Mouse (Mus musculus) heart, adult 2 months (tissue): ENCODE measurements around the gene Gpd1. TPM values are rescaled to one million over a fixed set of nuclear protein-coding genes. Genes with fewer than 3 reads are reported as not detected.

ENCODE experiments used
- DNase-seq, 2 experiments: peaks; one replicate each; pipeline ENCODE4 v3.0.0; 2021
- H3K27ac ChIP-seq: fragments of 200-600 bp; 2 replicates; pipeline ENCODE4 v1.8.1; 2022
- H3K27me3 ChIP-seq: fragments of 200-500 bp; 2 replicates; pipeline ENCODE4 v1.6.1; 2012; ENCODE audit warnings: mild to moderate bottlenecking, low read length, inconsistent platforms, mixed read lengths; ENCODE audit not compliant: control insufficient read depth, insufficient read depth
- H3K36me3 ChIP-seq: fragments of 200-500 bp; 2 replicates; pipeline ENCODE4 v1.6.1; 2012; ENCODE audit warnings: low read length, inconsistent platforms; ENCODE audit not compliant: control insufficient read depth, insufficient read depth
- H3K4me1 ChIP-seq: fragments of 200-500 bp; 2 replicates; pipeline ENCODE4 v1.6.1; 2011; ENCODE audit warnings: low read length; ENCODE audit not compliant: control insufficient read depth, insufficient read depth
- H3K4me3 ChIP-seq: fragments of 200-600 bp; 2 replicates; pipeline ENCODE4 v1.8.1; 2022
- H3K79me2 ChIP-seq: fragments of 200-500 bp; replicated peaks from 2 replicates; pipeline ENCODE4 v1.6.1; 2012; ENCODE audit warnings: mild to moderate bottlenecking, inconsistent platforms, low read length, moderate library complexity, mixed read lengths; ENCODE audit not compliant: control insufficient read depth, insufficient read depth
- H3K9ac ChIP-seq: fragments of 200-500 bp; 2 replicates; pipeline ENCODE4 v1.6.1; 2012; ENCODE audit warnings: low read depth, mild to moderate bottlenecking, control low read depth, inconsistent platforms, low read length, mixed read lengths
- CTCF ChIP-seq: fragments of 200-600 bp; IDR thresholded peaks from 2 replicates; pipeline ENCODE4 v1.8.1; 2022; ENCODE audit warnings: antibody characterized with exemption, mild to moderate bottlenecking, moderate library complexity
- EP300 ChIP-seq: fragments of 200-500 bp; IDR thresholded peaks from 2 replicates; pipeline ENCODE4 v1.6.1; 2011; ENCODE audit warnings: low read depth, low read length, control low read depth; ENCODE audit not compliant: insufficient read depth
- POLR2A ChIP-seq: fragments of 200-500 bp; IDR thresholded peaks from 2 replicates; pipeline ENCODE4 v1.6.1; 2011; ENCODE audit warnings: mild to moderate bottlenecking, low read depth, low read length, control low read depth; ENCODE audit not compliant: insufficient read depth
- WGBS: fragments of 180-500 bp; shearing (Covaris S2); methylation state at CpG from one replicate; pipeline ENCODE4 v1.1.7; 2018; 5-methylcytosine and 5-hydroxymethylcytosine counted together
- intact Hi-C: fragments of 180-260 bp; cut with DNase I; formaldehyde crosslinking; loops from one replicate; pipeline ENCODE4 v1.15.1; 2025
- polyA plus RNA-seq: library from polyadenylated mRNA; depleted of rRNA; stranded (reverse); fragments of >200 nt; gene quantifications from 2 replicates; pipeline ENCODE4 v1.2.3, GENCODE M21; 2012
- total RNA-seq, 2 experiments: library from RNA; stranded (reverse); gene quantifications; 2 replicates each; pipeline ENCODE4 v1.2.3; 2021

Gene Gpd1
- total and polyA plus RNA-seq, 3 experiments: 51.4 to 177 (median 64.6) TPM

DNA sequence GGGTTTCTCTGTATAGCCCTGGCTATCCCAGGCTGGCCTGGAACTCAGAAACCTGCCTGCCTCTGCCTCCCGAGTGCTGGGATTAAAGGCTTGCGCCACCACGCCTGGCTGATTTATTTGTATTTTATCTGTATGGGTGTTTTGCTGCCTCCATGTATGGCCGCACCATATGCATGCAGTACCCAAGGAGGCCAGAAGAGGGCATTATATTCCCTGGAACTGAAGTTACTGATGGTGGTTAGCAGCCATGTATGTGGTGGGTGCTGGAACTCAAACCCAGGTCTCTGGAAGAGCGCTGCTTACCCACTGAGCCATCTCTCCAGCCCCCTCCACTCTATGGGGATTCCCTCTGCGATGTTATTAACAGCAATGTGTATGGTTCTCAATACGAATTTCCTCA, 34.4 kb upstream of the Gpd1 start:
- H3K4me1 ChIP-seq: no peaks in the 10 kb centered on the region
- 92% methylated on average over 7 of the region's 7 CpGs for WGBS
- H3K9ac ChIP-seq: no peak overlapping the region
- no peaks in the 10 kb centered on the region for H3K36me3 ChIP-seq
- intact Hi-C loops: no loop called here
- no peak for DNase-seq
- no peak for TF ChIP-seq EP300
- no peak for TF ChIP-seq POLR2A
- peak; percentile 55 for TF ChIP-seq CTCF
- H3K79me2 ChIP-seq: no peaks in the 10 kb centered on the region
- no peak overlapping the region for H3K4me3 ChIP-seq
- no peaks in the 10 kb centered on the region for H3K27me3 ChIP-seq
- no peak overlapping the region for H3K27ac ChIP-seq

DNA sequence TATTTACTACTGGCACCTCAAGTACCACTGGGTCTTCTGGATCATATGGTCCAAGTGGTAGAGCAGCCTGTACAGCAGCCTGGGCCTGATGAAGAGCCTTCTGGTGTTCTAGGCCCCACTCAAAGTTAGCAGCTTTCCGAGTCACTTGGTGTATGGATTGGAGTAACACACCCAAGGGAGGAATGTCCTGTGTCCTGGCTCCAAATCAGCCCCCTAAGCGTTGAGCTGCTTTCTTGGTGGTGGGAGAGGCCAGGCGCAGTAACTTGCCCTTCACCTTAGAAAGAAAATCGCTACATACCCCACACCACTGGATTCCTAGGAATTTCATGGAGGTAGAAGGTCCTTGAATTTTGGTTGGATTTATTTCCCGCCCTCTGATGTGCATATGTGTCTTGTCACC, 33.2 kb upstream of the Gpd1 start:
- no peak overlapping the region for H3K4me3 ChIP-seq
- intact Hi-C loops: no loop called here
- no peaks in the 10 kb centered on the region for H3K36me3 ChIP-seq
- H3K27me3 ChIP-seq: no peaks in the 10 kb centered on the region
- no peaks in the 10 kb centered on the region for H3K4me1 ChIP-seq
- H3K9ac ChIP-seq: no peak overlapping the region
- TF ChIP-seq EP300 (no peak), CTCF (no peak), POLR2A (no peak)
- WGBS: 90% methylated on average over 5 of the region's 5 CpGs
- no peaks in the 10 kb centered on the region for H3K79me2 ChIP-seq
- DNase-seq: no peak
- H3K27ac ChIP-seq: no peak overlapping the region

DNA sequence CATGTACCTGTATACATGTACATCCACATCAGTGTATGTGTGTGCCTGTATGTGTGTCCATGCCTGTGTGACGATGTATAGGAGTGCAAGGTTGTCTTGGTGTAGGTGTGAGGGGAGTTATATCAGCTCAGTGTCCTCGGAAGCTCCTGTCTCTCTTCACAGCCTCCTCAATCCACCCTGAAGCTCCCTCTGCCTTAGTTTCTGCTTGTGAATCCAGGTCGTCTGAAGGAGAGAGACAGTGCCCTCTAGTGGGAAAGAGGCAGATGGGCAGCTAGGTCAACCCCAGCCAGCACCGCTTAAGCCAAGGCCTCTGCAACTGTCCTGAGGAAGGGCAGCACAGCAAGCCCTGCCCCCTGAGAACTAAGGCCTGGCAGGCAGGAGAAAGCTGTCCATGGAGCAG, 28.6 kb upstream of the Gpd1 start:
- no peak overlapping the region for H3K4me3 ChIP-seq
- 2% methylated on average over 4 of the region's 4 CpGs for WGBS

DNA sequence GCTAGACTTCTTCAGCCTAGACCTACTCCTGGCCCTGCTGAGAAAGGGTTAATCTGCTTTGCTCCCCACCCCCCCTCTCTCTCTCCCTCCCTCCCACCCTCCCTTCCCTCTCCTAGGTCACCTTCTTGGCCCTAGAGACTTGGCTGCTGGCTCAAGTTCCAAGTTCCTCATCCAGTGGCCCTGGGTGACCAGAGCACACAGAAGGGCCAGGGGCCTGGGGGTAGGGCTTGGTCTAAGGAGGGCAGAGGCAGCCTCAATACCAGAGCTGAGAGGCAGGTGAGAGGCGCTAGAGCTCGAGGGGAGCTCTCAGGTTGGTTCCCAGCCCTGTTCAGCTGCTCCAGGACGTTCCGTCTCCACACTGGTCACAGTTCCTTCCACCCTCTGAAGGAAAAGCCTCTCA, 26.4 kb upstream of the Gpd1 start:
- Histone ChIP-seq H3K79me2 (no peaks in the 10 kb centered on the region), H3K4me1 (no peaks in the 10 kb centered on the region), H3K9ac (no peak overlapping the region), H3K27me3 (no peaks in the 10 kb centered on the region), H3K4me3 (no peak overlapping the region), H3K36me3 (no peaks in the 10 kb centered on the region), H3K27ac (no peak overlapping the region)
- intact Hi-C loops: no loop called here
- peak in 1 of 2 experiments; percentile 21 for DNase-seq
- WGBS: 32% methylated on average over 4 of the region's 4 CpGs
- TF ChIP-seq EP300: no peak
- TF ChIP-seq POLR2A: no peak
- no peak for TF ChIP-seq CTCF

More for the DNA sequence above, 28.6 kb upstream of the Gpd1 start:
- no peak overlapping the region for H3K9ac ChIP-seq
- no peaks in the 10 kb centered on the region for H3K4me1 ChIP-seq
- DNase-seq: peak; percentile 50 to 52
- no peaks in the 10 kb centered on the region for H3K36me3 ChIP-seq
- no peaks in the 10 kb centered on the region for H3K79me2 ChIP-seq
- TF ChIP-seq CTCF (peak; percentile 96), EP300 (0 out of 2 replicates have a peak, but pooled peaks have one; percentile 64), POLR2A (no peak)
- H3K27ac ChIP-seq: no peak overlapping the region
- intact Hi-C loops: loop anchor here (1.0 to 5.0 kb wide), 2 partner anchors 92 to 191 kb away; no protein-coding TSS in a partner anchor
- no peaks in the 10 kb centered on the region for H3K27me3 ChIP-seq

DNA sequence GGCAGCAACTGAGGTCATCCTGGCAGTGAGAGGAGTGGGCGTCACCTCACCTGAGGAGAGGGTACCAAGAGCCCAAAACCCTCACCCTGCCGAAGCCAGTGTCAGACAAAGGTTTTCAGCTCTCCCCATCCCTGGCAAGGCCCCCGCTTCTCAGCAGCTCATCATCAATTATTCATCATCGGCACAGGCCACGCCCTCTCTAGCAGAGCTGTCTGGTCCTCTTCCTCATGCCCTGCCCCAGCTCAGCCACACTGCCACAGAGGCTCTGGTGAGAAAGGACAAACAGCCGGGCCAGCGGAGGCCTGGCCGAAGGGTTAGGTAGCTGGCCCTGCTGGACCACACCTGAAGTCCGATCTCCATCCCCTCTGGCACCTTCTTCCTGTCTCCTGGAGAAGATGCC, 25.3 kb upstream of the Gpd1 start:
- Histone ChIP-seq H3K9ac (no peak overlapping the region), H3K79me2 (no peaks in the 10 kb centered on the region), H3K27ac (no peak overlapping the region), H3K4me1 (no peaks in the 10 kb centered on the region), H3K4me3 (no peak overlapping the region), H3K36me3 (no peaks in the 10 kb centered on the region), H3K27me3 (no peaks in the 10 kb centered on the region)
- DNase-seq: no peak
- intact Hi-C loops: no loop called here
- TF ChIP-seq POLR2A: no peak
- no peak for TF ChIP-seq CTCF
- TF ChIP-seq EP300: no peak
- WGBS: 68% methylated on average over 9 of the region's 9 CpGs

DNA sequence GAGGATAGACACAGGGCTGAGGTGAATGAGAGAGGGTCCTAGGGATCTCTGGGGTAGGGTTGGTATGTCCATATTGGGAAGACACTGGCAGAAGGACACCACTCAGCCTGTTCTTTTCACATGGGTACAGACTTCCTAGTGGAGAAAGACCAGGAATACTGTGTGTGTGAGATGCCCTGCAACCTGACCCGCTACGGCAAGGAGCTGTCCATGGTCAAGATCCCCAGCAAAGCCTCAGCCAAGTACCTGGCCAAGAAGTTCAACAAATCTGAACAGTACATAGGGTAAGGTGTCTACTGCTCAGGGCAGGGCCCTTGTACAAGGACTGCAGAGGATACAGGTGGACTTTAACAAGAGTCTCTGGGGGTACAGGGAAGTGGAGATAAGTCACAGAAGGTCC, 20.0 kb upstream of the Gpd1 start:
- no peak overlapping the region for H3K27ac ChIP-seq
- H3K36me3 ChIP-seq: no peaks in the 10 kb centered on the region
- intact Hi-C loops: no loop called here
- H3K4me3 ChIP-seq: no peak overlapping the region
- H3K79me2 ChIP-seq: no peaks in the 10 kb centered on the region
- no peak for TF ChIP-seq POLR2A
- TF ChIP-seq CTCF: no peak
- TF ChIP-seq EP300: no peak
- DNase-seq: no peak
- WGBS: 26% methylated on average over 2 of the region's 2 CpGs
- no peaks in the 10 kb centered on the region for H3K27me3 ChIP-seq
- peaks cover 3% of the 10 kb centered on the region for H3K4me1 ChIP-seq
- no peak overlapping the region for H3K9ac ChIP-seq
